Mouse (Mus musculus): ENCODE results near the gene Hspb7. TPM values are rescaled to one million over a fixed set of nuclear protein-coding genes. Genes with fewer than 3 reads are reported as not detected.

Hspb7 gene
- total RNA-seq, 2 experiments from 2014 or later: 0.16 to 0.46 TPM

- DNase-seq (ENCODE audit: low spot score in 2 of 2): no peak
Measured at GRCm38 (mm10) chr4:141468576-141468975, 48.0 kb downstream of the Hspb7 start.

DNA sequence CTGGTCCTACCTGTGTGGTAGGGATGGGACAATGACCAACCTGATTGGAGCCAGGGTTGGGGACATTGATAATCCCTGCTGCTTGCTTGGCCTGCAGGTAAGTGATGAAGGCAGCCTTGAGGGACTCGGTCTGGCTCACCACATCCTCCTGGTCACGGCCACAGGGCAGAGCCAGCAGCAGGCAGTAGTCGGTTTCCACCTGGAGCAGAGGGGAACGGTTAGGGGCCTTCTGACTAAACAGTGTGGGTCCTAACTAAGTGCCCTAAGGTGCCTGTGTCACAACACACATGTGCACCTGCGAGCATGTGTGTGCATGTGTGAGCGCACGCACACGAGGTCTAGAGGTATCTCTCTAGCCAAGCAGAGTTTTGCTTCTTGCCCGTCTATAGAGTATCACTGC lies 48.8 kb downstream of the Hspb7 start:
- no peak for DNase-seq (ENCODE audit: low spot score in 2 of 2)

DNA sequence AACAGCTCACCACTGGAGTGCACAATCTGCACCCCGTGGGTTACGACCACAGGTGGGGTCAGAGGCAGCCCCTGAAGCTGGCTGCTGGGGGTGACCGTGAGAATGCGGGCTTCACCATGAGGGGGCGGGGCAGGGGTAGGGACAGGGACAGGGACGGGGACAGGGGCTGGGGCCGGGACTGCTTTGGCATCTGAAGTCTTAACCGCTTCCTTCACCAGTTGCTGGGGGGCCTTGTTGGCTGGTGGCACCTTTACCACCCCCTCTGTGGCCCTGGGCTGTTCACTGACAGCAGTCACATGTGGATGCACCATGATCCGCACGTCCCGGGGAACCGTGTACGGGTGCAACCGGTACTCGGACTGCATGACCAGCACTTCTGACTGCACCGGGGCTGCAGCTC lies 50.9 kb downstream of the Hspb7 start:
- no peak for DNase-seq (ENCODE audit: low spot score in 2 of 2)

DNA sequence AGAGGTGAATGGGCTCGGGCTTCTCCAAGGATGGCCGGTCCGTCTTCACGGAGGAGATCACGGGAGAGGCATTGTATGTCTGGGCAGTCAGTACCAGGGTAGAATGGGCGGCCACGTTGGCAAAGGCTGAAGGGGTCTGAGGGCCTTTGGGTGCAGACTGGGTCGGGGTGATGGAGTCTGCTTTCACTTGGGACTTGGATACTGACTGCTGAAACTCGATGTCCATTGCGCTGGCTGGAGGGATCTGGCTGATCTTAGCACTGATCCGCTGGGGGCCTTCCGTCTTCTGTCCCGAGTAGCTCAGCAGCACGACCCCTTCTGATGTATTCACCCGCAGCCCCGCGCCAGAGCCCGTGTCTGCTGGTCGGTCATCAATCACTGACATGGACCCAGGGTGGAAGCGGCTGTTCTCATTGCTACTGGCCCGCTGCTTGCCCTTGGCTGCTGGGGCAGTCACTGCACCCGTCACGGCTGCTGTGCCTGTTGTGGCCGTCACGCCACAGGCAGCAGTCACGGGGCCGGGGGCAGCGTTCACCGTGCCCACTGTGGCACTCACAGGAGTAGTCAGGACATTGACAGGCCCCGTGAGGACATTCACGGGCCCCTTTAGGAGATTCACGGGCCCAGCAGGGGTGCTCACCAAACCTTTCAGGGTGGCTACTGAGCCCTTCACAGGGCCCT lies 52.2 kb downstream of the Hspb7 start:
- DNase-seq (ENCODE audit: low spot score in 2 of 2): no peak

DNA sequence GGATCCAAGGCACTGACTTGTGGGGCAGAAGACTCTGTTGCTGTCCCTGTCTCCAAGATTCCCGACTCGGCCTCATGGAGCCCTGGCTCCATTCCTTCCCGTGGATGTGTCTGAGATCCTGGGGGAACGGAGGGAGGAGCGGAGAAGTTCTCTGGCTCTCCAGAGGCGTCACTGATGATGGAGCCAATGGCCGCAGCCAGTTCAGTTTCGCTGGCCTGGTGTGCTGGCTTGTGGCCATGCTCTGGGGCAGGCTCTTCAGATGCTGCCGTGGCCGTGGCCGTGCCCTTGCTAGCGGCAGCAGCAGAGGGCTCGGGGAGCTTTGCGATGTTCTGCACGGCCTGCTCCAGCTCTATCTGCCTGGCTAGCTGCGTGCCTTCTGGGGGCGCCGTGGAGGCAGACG lies 53.9 kb downstream of the Hspb7 start:
- DNase-seq (ENCODE audit: low spot score in 2 of 2): no peak

Other genes starting within 250 kb of the Hspb7 start
- 1 to 10 TPM; 3.6 to 4.3 TPM for gene Rsg1, start 206.8 kb upstream of the Hspb7 start, total RNA-seq (2021)
- 10 to 100 TPM; 17.9 to 21.2 TPM for gene Arhgef19, start 181.3 kb upstream of the Hspb7 start, total RNA-seq (2021)
- 1 to 10 TPM; 1.3 to 1.5 TPM for gene Epha2, start 119.5 kb upstream of the Hspb7 start, total RNA-seq (2021)
- 1 to 10 TPM; 4.2 to 4.3 TPM for gene Fam131c, start 52.6 kb upstream of the Hspb7 start, total RNA-seq (2021)
- gene Clcnka, start 22.1 kb upstream of the Hspb7 start, total RNA-seq (2021): not detected
- not detected for gene Clcnkb, start 4.8 kb upstream of the Hspb7 start, total RNA-seq (2021)
- gene Srarp, start 15.3 kb downstream of the Hspb7 start, total RNA-seq (2021): 1 to 10 TPM; 2.3 to 4.9 TPM
- gene Zbtb17, start 23.9 kb downstream of the Hspb7 start, total RNA-seq (2021): 10 to 100 TPM; 38.8 to 47.7 TPM
- 10 to 100 TPM; 58.4 to 60.6 TPM for gene Spen, start 117.8 kb downstream of the Hspb7 start, total RNA-seq (2021)
- gene Fblim1, start 185.3 kb downstream of the Hspb7 start, total RNA-seq (2021): 1 to 10 TPM; 1.4 to 1.6 TPM
- gene Tmem82, start 197.9 kb downstream of the Hspb7 start, total RNA-seq (2021): under 1 TPM; 0.53 to 0.63 TPM
- gene Slc25a34, start 203.0 kb downstream of the Hspb7 start, total RNA-seq (2021): 1 to 10 TPM; 3.9 to 4.1 TPM
- 10 to 100 TPM; 94.6 to 96.9 TPM for gene Plekhm2, start 244.1 kb downstream of the Hspb7 start, total RNA-seq (2021)